Mouse (Mus musculus): ENCODE measurements around the gene Zfp750.

Zfp750 gene

GRCm38 (mm10) chr11:121475699-121476415 is 43.3 kb downstream of the Zfp750 start:
- DNase-seq (ENCODE audit: low spot score in 2 of 2): peak; percentile 44 to 51

- DNase-seq (ENCODE audit: low spot score in 2 of 2): no peak
These were observed 44.3 kb downstream of the Zfp750 start for GRCm38 (mm10) chr11:121474831-121475230.

GRCm38 (mm10) chr11:121467408-121467807 is 51.7 kb downstream of the Zfp750 start:
- DNase-seq (ENCODE audit: low spot score in 2 of 2): no peak

Data from right cerebral cortex, postnatal 36 days (tissue).